Mouse (Mus musculus): ENCODE measurements around the gene Muc4. TPM values are rescaled to one million over a fixed set of nuclear protein-coding genes. Genes with fewer than 3 reads are reported as not detected.

Muc4 gene
- polyA plus RNA-seq, 1 experiment from 2014 or later = 0.79 TPM

GRCm38 (mm10) chr16:32736022-32736421 lies 336 bp downstream of the Muc4 start:
- 0 out of 2 replicates have a peak, but pooled peaks cover 10% of the 10 kb centered on the region for H3K27me3 ChIP-seq (ENCODE audit: insufficient read depth, poor library complexity, severe bottlenecking)
- H3K27ac ChIP-seq = no peak overlapping the region
- H3K36me3 ChIP-seq = no peaks in the 10 kb centered on the region
- peaks cover 5% of the 10 kb centered on the region; the same call in 1 of the 2 replicates for H3K9me3 ChIP-seq
- no peak overlapping the region for H3K4me3 ChIP-seq
- 52% methylated on average over 3 of the region's 3 CpGs for WGBS
- H3K4me1 ChIP-seq = peaks cover 5% of the 10 kb centered on the region; the same call in 1 of the 2 replicates
- DNase-seq (ENCODE audit: low spot score) = no peak

GRCm38 (mm10) chr16:32740003-32740663 lies 4.4 kb downstream of the Muc4 start:
- no peaks in the 10 kb centered on the region for H3K9me3 ChIP-seq
- H3K4me1 ChIP-seq = peaks cover 5% of the 10 kb centered on the region; the same call in 1 of the 2 replicates
- no peak overlapping the region for H3K4me3 ChIP-seq
- WGBS = 75% methylated on average over 8 of the region's 8 CpGs
- H3K36me3 ChIP-seq = no peaks in the 10 kb centered on the region
- H3K27me3 ChIP-seq (ENCODE audit: insufficient read depth, poor library complexity, severe bottlenecking) = 0 out of 2 replicates have a peak, but pooled peaks cover 10% of the 10 kb centered on the region
- H3K27ac ChIP-seq = no peak overlapping the region
- DNase-seq (ENCODE audit: low spot score) = no peak

- Histone ChIP-seq H3K4me1 (peaks cover under 1% of the 10 kb centered on the region; the same call in 1 of the 2 replicates), H3K4me3 (no peak overlapping the region), H3K27me3 (ENCODE audit: insufficient read depth, poor library complexity, severe bottlenecking) (0 out of 2 replicates have a peak, but pooled peaks cover 4% of the 10 kb centered on the region), H3K36me3 (no peaks in the 10 kb centered on the region), H3K27ac (no peak overlapping the region), H3K9me3 (no peaks in the 10 kb centered on the region)
- DNase-seq (ENCODE audit: low spot score) = no peak
- WGBS = 75% methylated on average over 9 of the region's 9 CpGs
Observed at GRCm38 (mm10) chr16:32741366-32741765, 5.7 kb downstream of the Muc4 start.

- Histone ChIP-seq H3K36me3 (no peaks in the 10 kb centered on the region), H3K27me3 (ENCODE audit: insufficient read depth, poor library complexity, severe bottlenecking) (no peaks in the 10 kb centered on the region), H3K4me3 (no peak overlapping the region), H3K9me3 (no peaks in the 10 kb centered on the region), H3K4me1 (no peaks in the 10 kb centered on the region), H3K27ac (no peak overlapping the region)
- WGBS = 77% methylated on average over 2 of the region's 2 CpGs
- no peak for DNase-seq (ENCODE audit: low spot score)
Observed at GRCm38 (mm10) chr16:32742712-32743111, 7.0 kb downstream of the Muc4 start.

- 70% methylated on average over 6 of the region's 6 CpGs for WGBS
- H3K9me3 ChIP-seq = no peaks in the 10 kb centered on the region
- no peaks in the 10 kb centered on the region for H3K4me1 ChIP-seq
- H3K36me3 ChIP-seq = no peaks in the 10 kb centered on the region
- no peaks in the 10 kb centered on the region for H3K27me3 ChIP-seq (ENCODE audit: insufficient read depth, poor library complexity, severe bottlenecking)
- no peak overlapping the region for H3K27ac ChIP-seq
- no peak for DNase-seq (ENCODE audit: low spot score)
- H3K4me3 ChIP-seq = no peak overlapping the region
Observed at GRCm38 (mm10) chr16:32745852-32746251, 10.2 kb downstream of the Muc4 start.

GRCm38 (mm10) chr16:32750242-32751127 lies 14.8 kb downstream of the Muc4 start:
- no peaks in the 10 kb centered on the region for H3K4me1 ChIP-seq
- DNase-seq (ENCODE audit: low spot score) = no peak
- H3K4me3 ChIP-seq = no peak overlapping the region
- H3K27me3 ChIP-seq (ENCODE audit: insufficient read depth, poor library complexity, severe bottlenecking) = no peaks in the 10 kb centered on the region
- H3K36me3 ChIP-seq = no peaks in the 10 kb centered on the region
- no peaks in the 10 kb centered on the region for H3K9me3 ChIP-seq
- WGBS = 80% methylated on average over 5 of the region's 5 CpGs
- no peak overlapping the region for H3K27ac ChIP-seq

- Histone ChIP-seq H3K4me3 (no peak overlapping the region), H3K27ac (no peak overlapping the region), H3K27me3 (ENCODE audit: insufficient read depth, poor library complexity, severe bottlenecking) (no peaks in the 10 kb centered on the region), H3K9me3 (no peaks in the 10 kb centered on the region), H3K36me3 (no peaks in the 10 kb centered on the region), H3K4me1 (0 out of 2 replicates have a peak, but pooled peaks cover 8% of the 10 kb centered on the region)
- no peak for DNase-seq (ENCODE audit: low spot score)
- WGBS = 87% methylated on average over 2 of the region's 2 CpGs
Observed at GRCm38 (mm10) chr16:32764550-32764949, 28.9 kb downstream of the Muc4 start.

GRCm38 (mm10) chr16:32764961-32765360 lies 29.3 kb downstream of the Muc4 start:
- no peak overlapping the region for H3K4me3 ChIP-seq
- no peak overlapping the region for H3K27ac ChIP-seq
- 68% methylated on average over 6 of the region's 6 CpGs for WGBS
- H3K9me3 ChIP-seq = no peaks in the 10 kb centered on the region
- no peaks in the 10 kb centered on the region for H3K27me3 ChIP-seq (ENCODE audit: insufficient read depth, poor library complexity, severe bottlenecking)
- H3K4me1 ChIP-seq = 0 out of 2 replicates have a peak, but pooled peaks cover 8% of the 10 kb centered on the region
- no peak for DNase-seq (ENCODE audit: low spot score)
- no peaks in the 10 kb centered on the region for H3K36me3 ChIP-seq

GRCm38 (mm10) chr16:32766904-32767303 lies 31.2 kb downstream of the Muc4 start:
- Histone ChIP-seq H3K27me3 (ENCODE audit: insufficient read depth, poor library complexity, severe bottlenecking) (no peaks in the 10 kb centered on the region), H3K36me3 (no peaks in the 10 kb centered on the region), H3K27ac (no peak overlapping the region), H3K9me3 (no peaks in the 10 kb centered on the region), H3K4me3 (no peak overlapping the region), H3K4me1 (0 out of 2 replicates have a peak, but pooled peaks cover 8% of the 10 kb centered on the region)
- DNase-seq (ENCODE audit: low spot score) = no peak
- 83% methylated on average over 7 of the region's 7 CpGs for WGBS

- H3K27me3 ChIP-seq (ENCODE audit: insufficient read depth, poor library complexity, severe bottlenecking) = 0 out of 2 replicates have a peak, but pooled peaks cover 14% of the 10 kb centered on the region
- peaks cover 6% of the 10 kb centered on the region for H3K4me1 ChIP-seq
- no peak overlapping the region for H3K27ac ChIP-seq
- 73% methylated on average over 10 of the region's 10 CpGs for whole genome bisulfite sequencing
- no peaks in the 10 kb centered on the region for H3K36me3 ChIP-seq
- no peak for DNase-seq (ENCODE audit: low spot score)
- no peaks in the 10 kb centered on the region for H3K9me3 ChIP-seq
- no peak overlapping the region for H3K4me3 ChIP-seq
Observed at GRCm38 (mm10) chr16:32776676-32777075, 41.0 kb downstream of the Muc4 start.

- no peak for DNase-seq (ENCODE audit: low spot score)
- WGBS = 15% methylated on average over 8 of the region's 8 CpGs
- H3K4me3 ChIP-seq = no peak overlapping the region
- peaks cover 6% of the 10 kb centered on the region for H3K4me1 ChIP-seq
- H3K36me3 ChIP-seq = no peaks in the 10 kb centered on the region
- H3K27ac ChIP-seq = no peak overlapping the region
- H3K9me3 ChIP-seq = no peaks in the 10 kb centered on the region
- 0 out of 2 replicates have a peak, but pooled peaks cover 14% of the 10 kb centered on the region for H3K27me3 ChIP-seq (ENCODE audit: insufficient read depth, poor library complexity, severe bottlenecking)
Observed at GRCm38 (mm10) chr16:32778956-32779355, 43.3 kb downstream of the Muc4 start.

- peaks cover 5% of the 10 kb centered on the region for H3K4me1 ChIP-seq
- H3K9me3 ChIP-seq = peaks cover 2% of the 10 kb centered on the region
- H3K27ac ChIP-seq = no peak overlapping the region
- H3K4me3 ChIP-seq = no peak overlapping the region
- H3K36me3 ChIP-seq = no peaks in the 10 kb centered on the region
- 67% methylated on average over 5 of the region's 5 CpGs for WGBS
- H3K27me3 ChIP-seq (ENCODE audit: insufficient read depth, poor library complexity, severe bottlenecking) = no peaks in the 10 kb centered on the region
- no peak for DNase-seq (ENCODE audit: low spot score)
Observed at GRCm38 (mm10) chr16:32783324-32784062, 47.8 kb downstream of the Muc4 start.
